Mouse (Mus musculus): Measurements from ENCODE around the gene Slx4ip.

DNA sequence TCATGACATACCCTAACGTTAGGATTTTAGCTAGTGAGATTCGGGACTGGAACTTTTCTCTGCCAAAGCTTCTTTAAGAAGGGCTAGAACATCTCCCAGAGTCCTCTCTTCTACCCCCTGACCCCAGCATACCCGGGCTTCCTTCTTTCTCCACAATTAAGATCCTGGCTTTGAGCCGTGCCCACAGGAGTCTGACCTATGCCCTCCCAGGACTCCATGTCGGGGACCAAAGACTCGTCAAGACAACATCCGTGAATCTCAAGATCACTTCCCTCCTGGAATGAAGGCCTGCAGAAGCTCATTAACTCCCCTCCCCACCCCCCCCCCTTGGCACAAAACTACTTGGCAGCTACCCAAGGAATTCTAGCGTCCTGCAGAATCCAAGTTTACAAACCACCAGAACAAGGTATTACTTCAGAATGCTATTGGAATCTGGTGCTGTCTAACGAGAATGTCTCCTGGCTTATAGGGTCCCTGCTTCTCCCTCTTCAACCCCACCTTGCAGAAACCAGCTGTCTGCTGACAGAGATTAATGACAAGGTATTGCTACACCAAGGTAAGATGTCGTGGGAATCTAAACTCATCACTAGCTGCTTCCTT, 188.8 kb downstream of the Slx4ip start:
- TF ChIP-seq GATA1 (IDR thresholded peaks at IDR 0.05; ENCODE audit: borderline replicate concordance, low read length) (no peak), FLI1 (IDR thresholded peaks at IDR 0.05; ENCODE audit: low read length) (no peak)

All from megakaryocyte, embryonic 14.5 days (primary cell).